Mouse (Mus musculus) G1E (cell line): Measurements from ENCODE around the gene Hgd.

ENCODE experiments used
- CTCF ChIP-seq: IDR thresholded peaks from 2 replicates; pipeline ENCODE4 v1.5.1; 2012; ENCODE audit warnings: low read depth, low read length, inconsistent platforms, mixed read lengths
- GATA1 ChIP-seq: IDR thresholded peaks from 2 replicates; pipeline ENCODE4 v1.6.1; 2012; ENCODE audit warnings: borderline replicate concordance, low read length, inconsistent platforms, mixed read lengths
- POLR2AphosphoS5 ChIP-seq: IDR thresholded peaks from 2 replicates; pipeline ENCODE4 v1.6.1; 2012; ENCODE audit warnings: low read depth, low read length, inconsistent platforms; ENCODE audit not compliant: insufficient replicate concordance
- TAL1 ChIP-seq: conservative IDR thresholded peaks from 2 replicates; pipeline ENCODE4 v1.6.1; 2012; ENCODE audit warnings: low read depth, low read length, inconsistent platforms, mixed read lengths

DNA sequence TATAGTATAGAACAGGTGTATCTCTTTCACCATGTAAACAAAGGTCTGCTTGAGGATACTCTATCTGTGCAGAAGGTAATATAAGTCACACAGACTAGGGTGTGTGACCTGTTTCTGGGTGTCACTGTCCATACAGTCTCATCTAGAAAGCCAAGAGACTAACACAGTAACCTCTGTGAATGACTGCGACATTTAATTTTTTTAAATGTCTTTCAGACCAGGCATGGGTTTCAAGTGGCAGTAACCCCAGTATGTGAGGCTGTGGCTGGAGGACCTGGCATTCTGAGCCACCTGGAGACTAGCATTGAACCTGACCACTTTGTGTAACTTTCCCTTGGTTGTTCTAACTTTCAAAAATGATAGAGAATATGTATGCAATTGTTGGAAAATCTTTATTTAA, 73.1 kb downstream of the Hgd start:
- TF ChIP-seq CTCF = no peak
- no peak for TF ChIP-seq POLR2AphosphoS5
- TF ChIP-seq GATA1 = no peak
- no peak for TF ChIP-seq TAL1
